In genomic region chr2:124745045-124745444, GRCm38 (mm10) we compare ENCODE assay signal across 16 mouse cellular contexts.
"Had no signal": no experiment of that assay in that cellular context is flagged by ENCODE, and none has a peak within 500 bp of the region (broad histone marks: within the 10 kb centered on the region; RNA-seq: fewer than 3 reads in every experiment).

No protein-coding gene starts in this region.

- ATAC-seq: liver, embryonic 12.5 days; liver, postnatal 0 days; lung, postnatal 0 days; midbrain, embryonic 13.5 days; midbrain, embryonic 15.5 days; midbrain, embryonic 16.5 days had no signal

- DNase-seq: left cerebral cortex, postnatal 4 days; liver; liver, embryonic 13.5 days; liver, postnatal 0 days; lung, adult 18-20 months; lung, adult 2 months; lung, embryonic 14.5 days; lung, postnatal 10 days; lung, postnatal 14 days; lung, postnatal 36 days; lung, postnatal 4 days had no signal
